Mouse (Mus musculus) ES-Bruce4 (cell line): ENCODE data around the gene Cd93. TPM values are rescaled to one million over a fixed set of nuclear protein-coding genes. Genes with fewer than 3 reads are reported as not detected.

Source experiments
- H3K27ac ChIP-seq: 2 replicates; pipeline ENCODE4 v1.5.1; 2012; ENCODE audit warnings: low read length, inconsistent platforms; ENCODE audit not compliant: insufficient read depth
- H3K27me3 ChIP-seq: 2 replicates; pipeline ENCODE4 v1.6.1; 2012; ENCODE audit warnings: mild to moderate bottlenecking, low read length, inconsistent platforms; ENCODE audit not compliant: control insufficient read depth, poor library complexity, insufficient read depth, severe bottlenecking
- H3K36me3 ChIP-seq: 2 replicates; pipeline ENCODE4 v1.6.1; 2012; ENCODE audit warnings: inconsistent platforms, mild to moderate bottlenecking, low read length, moderate library complexity; ENCODE audit not compliant: control insufficient read depth, poor library complexity, insufficient read depth, severe bottlenecking
- H3K4me1 ChIP-seq: one replicate; pipeline ENCODE4 v1.8.1; 2011; ENCODE audit warnings: low read length; ENCODE audit not compliant: control insufficient read depth, insufficient read depth
- H3K4me3 ChIP-seq: 2 replicates; pipeline ENCODE4 v1.5.1; 2011; ENCODE audit warnings: low read depth, mild to moderate bottlenecking, low read length
- H3K9ac ChIP-seq: 2 replicates; pipeline ENCODE4 v1.6.1; 2012; ENCODE audit warnings: low read depth, mild to moderate bottlenecking, inconsistent platforms; ENCODE audit not compliant: poor library complexity, severe bottlenecking
- H3K9me3 ChIP-seq: replicated peaks from 2 replicates; pipeline ENCODE4 v1.6.1; 2012; ENCODE audit warnings: mild to moderate bottlenecking, low read length, inconsistent platforms; ENCODE audit not compliant: control insufficient read depth, poor library complexity, insufficient read depth, severe bottlenecking
- CTCF ChIP-seq: IDR thresholded peaks from one replicate; pipeline ENCODE4 v1.8.1; 2011; ENCODE audit warnings: low read depth, low read length
- EP300 ChIP-seq: IDR thresholded peaks from 2 replicates; pipeline ENCODE4 v1.6.1; 2011; ENCODE audit warnings: low read depth, low read length; ENCODE audit not compliant: insufficient read depth
- POLR2A ChIP-seq: IDR thresholded peaks from one replicate; pipeline ENCODE4 v1.8.1; 2011; ENCODE audit warnings: low read length; ENCODE audit not compliant: insufficient read depth
- polyA plus RNA-seq: library from polyadenylated mRNA; stranded (reverse); fragments of >200 nt; gene quantifications from 2 replicates; pipeline ENCODE4 v1.2.4, GENCODE M21; 2011; ENCODE audit warnings: low read depth; ENCODE audit not compliant: missing spikeins, insufficient read depth, insufficient read length

Cd93 gene
- polyA plus RNA-seq, 1 experiment = 0.15 TPM

- no peak overlapping the region for H3K9ac ChIP-seq
- no peak overlapping the region for H3K27ac ChIP-seq
- TF ChIP-seq EP300 = no peak
- TF ChIP-seq CTCF = no peak
- no peak for TF ChIP-seq POLR2A
- no peaks in the 10 kb centered on the region for H3K36me3 ChIP-seq
- no peaks in the 10 kb centered on the region; the same call in 1 of the 2 replicates for H3K27me3 ChIP-seq
- no peak overlapping the region for H3K4me3 ChIP-seq
- H3K9me3 ChIP-seq = no peaks in the 10 kb centered on the region
- H3K4me1 ChIP-seq = no peaks in the 10 kb centered on the region
Measured at GRCm38 (mm10) chr2:148439691-148440276, 3.6 kb downstream of the Cd93 start.

DNA sequence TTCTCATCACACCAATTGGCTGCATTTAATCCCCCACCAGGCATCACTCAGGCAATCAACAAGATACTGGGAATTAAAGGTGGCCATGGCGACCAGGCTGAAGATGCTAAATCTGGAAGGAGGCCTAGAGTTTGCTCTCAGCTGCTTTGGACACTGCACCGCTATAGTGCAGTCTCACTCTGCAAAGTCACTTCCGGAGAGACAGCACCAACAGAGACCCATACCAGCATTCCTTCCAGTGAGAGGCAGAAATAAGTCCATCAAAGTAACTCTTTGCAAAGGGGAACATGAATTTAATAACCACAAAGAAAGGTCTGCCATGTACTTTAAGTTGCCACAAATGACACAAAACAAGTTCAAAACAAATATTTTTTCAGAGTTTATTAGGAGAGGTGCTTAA is 7.1 kb downstream of the Cd93 start:
- no peak overlapping the region for H3K27ac ChIP-seq
- no peak overlapping the region for H3K4me3 ChIP-seq
- no peaks in the 10 kb centered on the region for H3K9me3 ChIP-seq
- no peak overlapping the region for H3K9ac ChIP-seq
- H3K27me3 ChIP-seq = no peaks in the 10 kb centered on the region; the same call in 1 of the 2 replicates
- no peaks in the 10 kb centered on the region for H3K36me3 ChIP-seq
- no peaks in the 10 kb centered on the region for H3K4me1 ChIP-seq
- TF ChIP-seq POLR2A = no peak
- TF ChIP-seq CTCF = no peak
- TF ChIP-seq EP300 = no peak

GRCm38 (mm10) chr2:148432346-148432745 is 11.0 kb downstream of the Cd93 start:
- Histone ChIP-seq H3K9me3 (no peaks in the 10 kb centered on the region), H3K4me3 (no peak overlapping the region), H3K9ac (no peak overlapping the region), H3K4me1 (no peaks in the 10 kb centered on the region), H3K27ac (no peak overlapping the region), H3K36me3 (no peaks in the 10 kb centered on the region), H3K27me3 (no peaks in the 10 kb centered on the region)
- TF ChIP-seq CTCF (no peak), EP300 (no peak)

DNA sequence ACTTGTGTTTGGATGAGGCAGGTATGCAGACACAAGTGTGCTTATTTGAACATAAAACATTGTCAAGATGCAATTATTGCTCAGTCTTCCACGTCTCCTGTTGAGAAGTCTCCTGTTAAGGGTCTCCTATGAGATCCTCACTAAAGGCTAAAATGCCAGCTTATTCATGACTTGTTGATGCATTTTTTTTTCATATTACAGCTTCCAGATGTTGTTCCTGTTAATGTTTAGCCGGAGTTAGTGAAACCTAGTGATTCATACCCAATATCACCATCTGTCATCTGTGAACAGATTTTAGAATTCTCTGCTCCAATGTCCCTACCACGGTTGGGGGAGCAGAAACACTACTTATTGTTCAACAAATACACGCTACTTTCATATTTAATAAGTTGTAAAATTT is 12.4 kb downstream of the Cd93 start:
- Histone ChIP-seq H3K27me3 (no peaks in the 10 kb centered on the region), H3K9ac (no peak overlapping the region), H3K27ac (no peak overlapping the region), H3K9me3 (no peaks in the 10 kb centered on the region), H3K4me1 (no peaks in the 10 kb centered on the region), H3K36me3 (no peaks in the 10 kb centered on the region), H3K4me3 (no peak overlapping the region)
- TF ChIP-seq POLR2A = no peak
- TF ChIP-seq EP300 = no peak
- no peak for TF ChIP-seq CTCF

- H3K27me3 ChIP-seq = no peaks in the 10 kb centered on the region
- H3K4me1 ChIP-seq = no peaks in the 10 kb centered on the region
- no peaks in the 10 kb centered on the region for H3K36me3 ChIP-seq
- H3K9me3 ChIP-seq = no peaks in the 10 kb centered on the region
- no peak overlapping the region for H3K9ac ChIP-seq
- no peak overlapping the region for H3K4me3 ChIP-seq
- TF ChIP-seq EP300 (no peak), POLR2A (no peak), CTCF (no peak)
- H3K27ac ChIP-seq = no peak overlapping the region
Measured at GRCm38 (mm10) chr2:148429001-148429505, 14.3 kb downstream of the Cd93 start.

DNA sequence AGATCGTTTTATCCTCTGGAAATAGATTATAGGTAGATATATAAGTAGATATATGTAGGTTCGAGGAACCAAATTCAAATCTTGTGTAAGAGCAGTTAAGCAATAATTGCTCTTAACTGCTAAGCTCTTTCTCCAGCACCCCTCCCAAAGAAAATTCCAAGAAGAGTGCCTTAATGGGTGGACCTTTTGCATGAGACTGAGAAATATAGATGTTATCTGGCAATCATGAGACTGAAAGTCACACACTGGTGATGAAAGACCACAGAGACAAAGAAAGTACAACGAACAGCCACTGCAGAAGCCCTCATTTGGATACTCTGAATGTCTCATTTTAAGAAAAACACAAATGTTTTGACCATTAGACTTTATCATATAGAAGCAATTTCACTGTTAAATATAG is 14.8 kb downstream of the Cd93 start:
- Histone ChIP-seq H3K27me3 (no peaks in the 10 kb centered on the region), H3K36me3 (no peaks in the 10 kb centered on the region), H3K4me3 (no peak overlapping the region), H3K9me3 (no peaks in the 10 kb centered on the region), H3K27ac (no peak overlapping the region), H3K9ac (no peak overlapping the region), H3K4me1 (no peaks in the 10 kb centered on the region)
- TF ChIP-seq CTCF (no peak), EP300 (no peak)
